Mouse (Mus musculus) embryonic fibroblast, embryonic 13.5 days (primary cell): ENCODE measurements around the gene Nkain1.

Source experiments
- CTCF ChIP-seq: IDR thresholded peaks from 2 replicates; pipeline ENCODE4 v1.5.1; 2011; ENCODE audit warnings: mild to moderate bottlenecking, control low read depth, low read length, moderate library complexity, borderline replicate concordance; ENCODE audit not compliant: insufficient read depth
- POLR2A ChIP-seq: IDR thresholded peaks from 2 replicates; pipeline ENCODE4 v1.6.1; 2011; ENCODE audit warnings: low read depth, mild to moderate bottlenecking, control low read depth, low read length, moderate library complexity

- TF ChIP-seq CTCF (no peak), POLR2A (no peak)
Observed at GRCm38 (mm10) chr4:130576247-130576931, 2.4 kb upstream of the Nkain1 start.
